8 mouse cellular contexts compared by ENCODE assay signal in the genomic region with DNA sequence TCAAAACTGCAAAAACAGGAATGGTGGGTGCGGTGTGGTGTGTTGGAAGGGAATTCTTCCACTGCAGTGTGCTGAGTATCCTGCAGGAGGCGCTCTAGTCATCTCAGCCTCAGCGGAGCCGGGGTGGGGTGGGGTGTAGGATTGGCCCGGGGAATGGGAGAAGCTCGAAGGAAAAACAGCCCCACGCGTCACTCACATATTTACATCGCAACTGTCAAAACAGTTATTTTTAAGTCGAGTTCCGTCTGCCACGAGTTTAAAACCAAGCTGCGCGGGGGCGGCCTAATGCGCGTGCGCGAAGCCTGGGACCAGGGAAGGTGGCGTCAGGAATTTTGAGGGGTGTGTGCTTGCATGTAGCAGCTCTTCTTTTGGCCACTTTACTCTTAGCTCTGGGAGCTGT. TPM values are rescaled to one million over a fixed set of nuclear protein-coding genes. Genes with fewer than 3 reads are reported as not detected.
DNase-seq lines count a peak whose midpoint lies in the region; ATAC-seq and TF ChIP-seq lines count a peak whose summit lies in the region.

No protein-coding gene starts in this region.

- no peaks in the 10 kb centered on the region for H3K27me3 ChIP-seq in heart, adult 2 months (ENCODE audit: control insufficient read depth, insufficient read depth, low read length)
- H3K27me3 ChIP-seq in limb, embryonic 10.5 days (ENCODE audit: low read depth, poor library complexity, severe bottlenecking), result peaks cover 59% of the 10 kb centered on the region
- H3K27me3 ChIP-seq in midbrain, embryonic 11.5 days (ENCODE audit: control insufficient read depth, insufficient read depth, low read length), result no peaks in the 10 kb centered on the region
- no peaks in the 10 kb centered on the region for H3K27me3 ChIP-seq in stomach, postnatal 0 days (ENCODE audit: control insufficient read depth, insufficient read depth, low read length)

- no peak overlapping the region for H3K9ac ChIP-seq in heart, adult 2 months (ENCODE audit: low read depth, low read length)
- H3K9ac ChIP-seq in midbrain, embryonic 11.5 days (ENCODE audit: low read length), result peak overlapping the region; percentile 44; the same call in 1 of the 2 replicates
- no peak overlapping the region; the same call in 1 of the 2 replicates for H3K9ac ChIP-seq in stomach, postnatal 0 days (ENCODE audit: low read length)

- H3K9me3 ChIP-seq in limb, embryonic 10.5 days (replicated peaks), result no peaks in the 10 kb centered on the region
- no peaks in the 10 kb centered on the region for H3K9me3 ChIP-seq in midbrain, embryonic 11.5 days (ENCODE audit: control insufficient read depth, low read length)
- no peaks in the 10 kb centered on the region for H3K9me3 ChIP-seq in stomach, postnatal 0 days (ENCODE audit: control insufficient read depth, low read length)

- ATAC-seq in midbrain, embryonic 11.5 days (ENCODE audit: low FRiP score), result no peak
- peak; percentile 68; the same call in 1 of the 2 replicates for ATAC-seq in stomach, postnatal 0 days (ENCODE audit: low FRiP score, low TSS enrichment)

- TF ChIP-seq CTCF in heart, adult 2 months (IDR thresholded peaks at IDR 0.05), result peak; percentile 80
- TF ChIP-seq CTCF in stomach, postnatal 0 days (IDR thresholded peaks at IDR 0.05; ENCODE audit: low read depth), result peak; percentile 87

- peak overlapping the region; percentile 30 for H3K4me3 ChIP-seq in heart, adult 2 months
- peak overlapping the region; percentile 51 for H3K4me3 ChIP-seq in limb, embryonic 10.5 days
- peak overlapping the region; percentile 25 for H3K4me3 ChIP-seq in midbrain, embryonic 11.5 days (ENCODE audit: low read depth, low read length)
- H3K4me3 ChIP-seq in stomach, postnatal 0 days (ENCODE audit: low read depth, low read length), result peak overlapping the region; percentile 26; the same call in 1 of the 2 replicates

- no peak for TF ChIP-seq POLR2A in heart, adult 2 months (IDR thresholded peaks at IDR 0.05; ENCODE audit: insufficient read depth, low read depth, low read length)

- no peaks in the 10 kb centered on the region for H3K4me1 ChIP-seq in heart, adult 2 months (ENCODE audit: control insufficient read depth, insufficient read depth, low read length)
- H3K4me1 ChIP-seq in limb, embryonic 10.5 days, result peaks cover 52% of the 10 kb centered on the region
- H3K4me1 ChIP-seq in midbrain, embryonic 11.5 days (ENCODE audit: control insufficient read depth, insufficient read depth, low read length), result peaks cover 36% of the 10 kb centered on the region
- peaks cover 5% of the 10 kb centered on the region; the same call in 1 of the 2 replicates for H3K4me1 ChIP-seq in stomach, postnatal 0 days (replicated peaks; ENCODE audit: control insufficient read depth, insufficient read depth)

- no peaks in the 10 kb centered on the region for H3K79me2 ChIP-seq in heart, adult 2 months (replicated peaks; ENCODE audit: control insufficient read depth, insufficient read depth, low read length)

- no peak overlapping the region for H3K27ac ChIP-seq in heart, adult 2 months
- 0 out of 2 replicates have a peak overlapping the region, but pooled peaks have one; percentile 30 for H3K27ac ChIP-seq in limb, embryonic 10.5 days
- no peak overlapping the region for H3K27ac ChIP-seq in midbrain, embryonic 11.5 days (ENCODE audit: low read depth, low read length)
- H3K27ac ChIP-seq in stomach, postnatal 0 days (replicated peaks), result no peak overlapping the region

- TF ChIP-seq EP300 in heart, adult 2 months (IDR thresholded peaks at IDR 0.05; ENCODE audit: insufficient read depth, low read depth, low read length), result no peak
- TF ChIP-seq EP300 in stomach, postnatal 0 days (optimal IDR thresholded peaks at IDR 0.05), result no peak

- H3K36me3 ChIP-seq in heart, adult 2 months (ENCODE audit: control insufficient read depth, insufficient read depth, low read length), result no peaks in the 10 kb centered on the region
- no peaks in the 10 kb centered on the region for H3K36me3 ChIP-seq in limb, embryonic 10.5 days
- no peaks in the 10 kb centered on the region for H3K36me3 ChIP-seq in midbrain, embryonic 11.5 days (ENCODE audit: control insufficient read depth, insufficient read depth, low read length)
- H3K36me3 ChIP-seq in stomach, postnatal 0 days (ENCODE audit: control insufficient read depth, insufficient read depth, low read length), result no peaks in the 10 kb centered on the region

- DNase-seq in ovary, postnatal 14 days (ENCODE audit: low spot score), result peak; percentile 39
- no peak for DNase-seq in ovary, postnatal 10 days (ENCODE audit: low spot score)
- peak; percentile 27 for DNase-seq in embryo, embryonic 11.5 days (ENCODE audit: low read depth, low spot score)
- peak; percentile 53 to 69 for DNase-seq in heart, adult 2 months
- DNase-seq in kidney, adult 8-10 months, result peak; percentile 22 to 55
- peak; percentile 71 for DNase-seq in limb, embryonic 10.5 days (ENCODE audit: low spot score)
- peak; percentile 97 for DNase-seq in midbrain, embryonic 11.5 days (ENCODE audit: low spot score, missing footprints)
- DNase-seq in stomach, postnatal 0 days (ENCODE audit: low spot score), result peak; percentile 55

- intact Hi-C loops in heart, adult 2 months (cut with DNase I), result no loop called here

- 11% methylated on average over 20 of the region's 20 CpGs for WGBS in heart, adult 2 months
- 7% methylated on average over 20 of the region's 20 CpGs for WGBS in limb, embryonic 10.5 days
- WGBS in midbrain, embryonic 11.5 days, result 7% methylated on average over 20 of the region's 20 CpGs
- 3% methylated on average over 20 of the region's 20 CpGs for WGBS in stomach, postnatal 0 days

- H3K4me2 ChIP-seq in midbrain, embryonic 11.5 days, result peak overlapping the region; percentile 41
- peak overlapping the region; percentile 46 for H3K4me2 ChIP-seq in stomach, postnatal 0 days (replicated peaks; ENCODE audit: low read depth)

RNA-seq across cellular contexts. Expression of a gene that starts 17.3 kb away (rescaled TPM):
- total RNA-seq in heart, adult 2 months (2021), result not detected
- polyA plus RNA-seq in heart, adult 2 months (2012; rRNA removed), result not detected in 2 replicates
- polyA plus RNA-seq in limb, embryonic 10.5 days (2016; fragmentation: Nextera tagmentation; extraction: Ambion mirVana), result not detected in 2 replicates
- polyA plus RNA-seq in midbrain, embryonic 11.5 days (2014; fragmentation: Nextera tagmentation; extraction: Ambion mirVana), result 0.55 and 0.66 TPM in 2 replicates
- polyA plus RNA-seq in stomach, postnatal 0 days (2015; fragmentation: Nextera tagmentation; extraction: Ambion mirVana), result 0.19 TPM in 1 of 2 replicates, not detected in the other

RNA-seq across cellular contexts. Expression of a gene that starts 21.0 kb away (rescaled TPM):
- under 1 TPM in 1 of 2 experiments, not detected in 1; 0.05 TPM for total RNA-seq in heart, adult 2 months (2021)
- polyA plus RNA-seq in heart, adult 2 months (2012; rRNA removed), result 0.06 TPM in 1 of 2 replicates, not detected in the other
- 0.64 and 0.65 TPM in 2 replicates for polyA plus RNA-seq in limb, embryonic 10.5 days (2016; fragmentation: Nextera tagmentation; extraction: Ambion mirVana)
- polyA plus RNA-seq in midbrain, embryonic 11.5 days (2014; fragmentation: Nextera tagmentation; extraction: Ambion mirVana), result 5.0 and 5.2 TPM in 2 replicates
- 0.02 and 0.06 TPM in 2 replicates for polyA plus RNA-seq in stomach, postnatal 0 days (2015; fragmentation: Nextera tagmentation; extraction: Ambion mirVana)

RNA-seq across cellular contexts. Expression of a gene that starts 21.0 kb away (rescaled TPM):
- total RNA-seq in heart, adult 2 months (2021), result not detected
- 0.20 TPM in 1 of 2 replicates, not detected in the other for polyA plus RNA-seq in heart, adult 2 months (2012; rRNA removed)
- polyA plus RNA-seq in limb, embryonic 10.5 days (2016; fragmentation: Nextera tagmentation; extraction: Ambion mirVana), result 1.3 and 1.7 TPM in 2 replicates
- 10.7 and 12.9 TPM in 2 replicates for polyA plus RNA-seq in midbrain, embryonic 11.5 days (2014; fragmentation: Nextera tagmentation; extraction: Ambion mirVana)
- polyA plus RNA-seq in stomach, postnatal 0 days (2015; fragmentation: Nextera tagmentation; extraction: Ambion mirVana), result 0.30 and 0.42 TPM in 2 replicates
